Mouse (Mus musculus): Measurements from ENCODE around the gene Gabrr2. TPM values are rescaled to one million over a fixed set of nuclear protein-coding genes. Genes with fewer than 3 reads are reported as not detected.
A peak's percentile ranks its signal among the peaks of the same experiment; 100 is the strongest.

Gene Gabrr2
- total RNA-seq (2021), result under 1 TPM; 0.39 to 0.45 TPM
- long read RNA-seq, experiment 1, partial matches to known transcripts, result 0 of 1 reads
- long read RNA-seq, experiment 1, other reads (novel, unspliced or antisense), result 0 of 1 reads
- long read RNA-seq, experiment 2, result 0 reads

DNA sequence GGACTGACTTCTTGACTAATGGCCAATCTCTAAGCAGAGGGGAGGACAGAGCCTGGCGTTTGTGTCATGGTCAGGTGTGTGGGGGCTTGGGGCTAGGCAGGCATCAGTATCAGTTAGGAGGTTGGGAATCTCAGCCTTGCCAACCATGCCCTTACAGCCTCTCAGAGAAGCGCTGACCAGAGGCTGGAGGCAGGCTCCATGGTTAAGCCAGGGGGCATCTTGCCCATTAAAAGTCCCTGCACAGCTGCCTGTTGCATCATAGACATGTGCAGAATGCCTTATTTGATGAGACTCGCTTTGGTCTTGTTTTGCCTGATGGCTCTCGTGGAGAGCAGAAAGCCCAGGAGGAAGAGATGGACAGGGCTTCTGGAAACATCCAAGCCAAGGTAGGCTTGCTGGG is at the start of gene Gabrr2:
Gene Gabrr2 (plus strand): TSS at position 19 of the 400 bp plus-strand sequence.
- DNase-seq, result no peak

GRCm38 (mm10) chr4:33018361-33018999 is 44.3 kb upstream of the Gabrr2 start:
- DNase-seq, result peak; percentile 93

- no peak for DNase-seq
Observed at GRCm38 (mm10) chr4:33024420-33024819, 38.4 kb upstream of the Gabrr2 start.

GRCm38 (mm10) chr4:33029104-33029503 is 33.7 kb upstream of the Gabrr2 start:
- DNase-seq, result no peak

DNA sequence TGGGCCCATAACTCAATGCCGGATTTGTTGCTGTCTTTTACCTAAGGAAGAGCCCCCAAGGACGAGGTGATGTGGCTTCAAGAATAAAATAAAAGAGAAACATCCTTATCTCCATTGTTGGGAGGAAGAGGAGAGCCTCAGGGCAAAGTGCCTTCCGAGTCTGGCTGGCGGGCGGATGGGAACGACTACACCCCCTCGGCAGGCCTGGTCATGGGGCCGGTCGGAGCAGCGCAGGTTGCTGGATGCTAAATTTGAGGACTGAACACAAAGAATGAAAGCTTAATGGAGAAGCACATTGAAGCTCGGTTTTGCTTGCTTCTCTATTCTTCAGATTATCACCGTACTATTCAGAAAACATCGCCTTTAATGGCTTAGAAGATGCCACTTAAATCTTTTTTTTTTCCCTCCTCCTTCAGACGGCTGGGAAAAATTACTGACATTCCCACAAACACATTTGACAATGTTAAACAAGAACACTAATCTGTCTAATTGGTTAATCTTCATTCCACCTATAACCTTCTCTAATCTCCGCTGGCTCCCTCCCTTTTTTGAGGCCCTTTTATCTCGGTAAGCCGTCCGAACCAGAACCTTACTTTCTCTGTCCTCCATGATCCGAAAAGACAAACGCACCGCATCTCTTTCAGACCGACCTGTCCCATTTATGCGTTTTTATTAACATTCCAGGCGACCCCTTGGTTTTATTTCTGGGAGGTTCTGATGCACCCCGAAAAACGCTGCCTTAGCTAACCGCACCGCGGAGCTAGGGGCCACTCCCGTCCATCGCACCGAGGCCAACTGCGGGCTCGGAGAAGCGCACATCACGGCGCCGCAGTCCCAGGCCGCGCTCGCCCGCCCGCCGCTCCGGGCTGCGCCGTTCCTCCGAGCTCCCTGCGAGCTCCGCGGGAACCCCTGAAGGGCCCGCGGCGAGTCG is 32.3 kb upstream of the Gabrr2 start:
- peak; percentile 35 for DNase-seq

GRCm38 (mm10) chr4:33031195-33031960 is 31.4 kb upstream of the Gabrr2 start, which contains the start of gene Ube2j1:
Gene Ube2j1, plus strand, starts transcription at chr4:33031416.
- peak; percentile 95 for DNase-seq

- DNase-seq, result no peak
Observed at GRCm38 (mm10) chr4:33032045-33032444, 30.8 kb upstream of the Gabrr2 start.

DNA sequence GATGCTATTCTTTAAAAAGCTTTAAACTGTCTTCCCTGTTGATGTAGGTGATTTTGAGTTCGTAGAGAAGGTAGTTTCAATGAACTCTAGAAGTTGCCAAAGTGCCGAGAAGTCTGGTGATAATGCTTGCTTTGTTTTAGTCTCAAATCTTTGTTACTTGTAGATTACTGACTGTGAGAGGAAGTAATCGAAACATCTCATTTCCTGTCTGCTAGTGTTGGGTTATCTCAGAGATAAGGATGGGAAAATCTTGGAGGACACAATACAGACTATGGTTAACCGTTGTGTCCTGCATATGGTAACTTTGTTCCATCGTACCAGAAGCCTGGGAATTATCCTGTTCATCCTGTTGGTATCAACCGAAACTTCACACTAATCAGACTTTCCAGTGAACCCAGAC is 29.3 kb upstream of the Gabrr2 start:
- no peak for DNase-seq

GRCm38 (mm10) chr4:33039826-33040225 is 23.0 kb upstream of the Gabrr2 start:
- DNase-seq, result no peak

- no peak for DNase-seq
Observed at GRCm38 (mm10) chr4:33049601-33050000, 13.2 kb upstream of the Gabrr2 start.

- no peak for DNase-seq
Observed at GRCm38 (mm10) chr4:33052055-33052454, 10.7 kb upstream of the Gabrr2 start.

DNA sequence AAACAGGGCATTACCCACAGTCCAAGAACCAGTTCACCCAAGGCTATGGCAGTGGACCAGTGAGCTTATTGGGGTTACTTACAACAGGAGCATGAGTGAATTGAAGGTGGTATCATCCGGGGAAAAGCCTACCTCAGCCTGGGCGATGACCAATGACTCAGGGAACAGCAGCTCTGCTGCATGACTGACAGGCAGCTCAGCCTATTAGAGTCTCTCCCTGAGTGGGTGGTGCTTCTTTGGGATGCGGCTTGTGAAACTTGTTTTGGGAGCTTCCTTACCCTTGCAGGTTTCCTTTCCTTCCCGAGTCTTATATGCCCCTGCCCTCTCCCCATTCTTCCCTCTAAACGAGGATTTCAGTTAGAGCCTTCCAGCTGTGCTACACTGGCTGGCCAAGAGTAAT is 10.1 kb upstream of the Gabrr2 start:
- DNase-seq, result no peak

DNA sequence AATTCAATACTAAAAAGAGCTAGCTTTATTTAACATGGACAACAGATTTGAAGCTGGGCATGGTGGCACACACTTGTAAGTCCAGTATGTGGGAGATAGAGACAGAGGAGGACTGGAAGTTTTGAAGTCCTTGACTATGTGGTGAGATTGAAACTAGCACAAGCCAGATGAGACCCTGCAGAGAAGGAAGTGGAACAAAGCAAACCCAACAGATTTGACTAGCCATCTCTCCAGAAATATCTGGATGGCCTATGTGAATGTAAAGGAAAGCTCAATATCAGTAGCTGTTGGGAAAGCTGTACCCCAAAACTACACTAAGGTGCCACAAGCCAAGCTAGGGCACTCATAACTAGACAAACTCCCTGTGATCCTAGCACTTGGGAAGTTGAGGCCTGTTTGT is 8.4 kb upstream of the Gabrr2 start:
- DNase-seq, result no peak

DNA sequence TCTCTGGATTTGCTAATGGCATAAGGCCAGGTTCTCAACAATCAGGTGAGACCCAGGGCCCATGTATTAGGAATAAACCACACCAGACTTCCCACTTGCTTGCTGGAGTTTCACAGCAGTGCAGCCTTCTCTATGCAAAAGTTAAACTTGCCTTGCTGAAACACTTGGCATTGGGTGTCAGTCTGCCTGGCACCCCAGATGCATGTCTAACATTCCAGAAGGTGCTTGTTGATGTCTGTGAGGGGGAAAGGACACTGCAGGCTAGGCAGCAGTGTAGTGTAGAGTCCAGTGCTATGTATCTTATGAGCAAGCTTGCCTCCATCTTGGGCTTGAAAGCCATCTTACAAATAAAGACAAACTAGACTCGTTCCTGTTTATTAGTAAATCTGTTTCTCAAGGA is 6.5 kb upstream of the Gabrr2 start:
- DNase-seq, result no peak

DNA sequence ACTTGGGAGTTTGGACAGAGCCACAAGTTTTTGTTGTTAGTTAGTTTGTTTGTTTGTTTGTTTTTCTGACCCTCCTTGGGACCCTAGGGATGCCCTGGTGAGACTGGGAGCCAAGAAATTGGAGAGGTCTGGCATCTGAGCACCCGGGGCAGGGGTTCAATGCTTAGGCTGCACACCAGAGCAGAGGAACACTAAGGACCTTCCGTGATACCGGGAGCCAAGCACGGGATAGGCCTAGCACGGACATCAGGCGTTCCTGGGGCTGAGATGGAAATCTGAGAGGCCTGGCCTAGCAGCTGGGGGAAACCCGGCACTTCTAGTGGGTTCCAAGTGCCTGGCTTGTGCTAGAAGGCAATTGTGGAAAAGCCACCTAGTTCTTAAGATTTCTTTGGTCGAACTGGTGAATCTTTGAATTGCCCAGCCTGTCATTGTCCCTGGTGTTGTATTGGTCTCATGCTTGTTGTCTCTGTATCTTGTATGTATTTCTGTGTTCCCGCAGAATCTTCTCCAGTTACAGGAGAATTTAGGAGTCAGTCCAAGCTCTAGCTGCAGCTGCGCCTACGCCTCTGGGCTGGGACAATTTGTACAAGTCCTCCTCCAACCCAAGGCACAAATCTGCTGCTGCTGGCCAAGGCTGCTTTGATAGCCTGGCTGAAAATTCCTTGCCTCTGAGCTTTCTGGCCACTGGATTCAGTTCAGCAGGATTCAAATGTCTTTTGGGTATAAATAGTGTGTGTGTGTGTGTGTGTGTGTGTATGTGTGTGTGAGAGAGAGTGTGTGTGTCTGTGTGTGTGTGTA is 4.7 kb upstream of the Gabrr2 start:
- DNase-seq, result peak; percentile 34

- DNase-seq, result no peak
Observed at GRCm38 (mm10) chr4:33061158-33061557, 1.6 kb upstream of the Gabrr2 start.

- DNase-seq, result no peak
Observed at GRCm38 (mm10) chr4:33064986-33065385, 2.2 kb downstream of the Gabrr2 start.

DNA sequence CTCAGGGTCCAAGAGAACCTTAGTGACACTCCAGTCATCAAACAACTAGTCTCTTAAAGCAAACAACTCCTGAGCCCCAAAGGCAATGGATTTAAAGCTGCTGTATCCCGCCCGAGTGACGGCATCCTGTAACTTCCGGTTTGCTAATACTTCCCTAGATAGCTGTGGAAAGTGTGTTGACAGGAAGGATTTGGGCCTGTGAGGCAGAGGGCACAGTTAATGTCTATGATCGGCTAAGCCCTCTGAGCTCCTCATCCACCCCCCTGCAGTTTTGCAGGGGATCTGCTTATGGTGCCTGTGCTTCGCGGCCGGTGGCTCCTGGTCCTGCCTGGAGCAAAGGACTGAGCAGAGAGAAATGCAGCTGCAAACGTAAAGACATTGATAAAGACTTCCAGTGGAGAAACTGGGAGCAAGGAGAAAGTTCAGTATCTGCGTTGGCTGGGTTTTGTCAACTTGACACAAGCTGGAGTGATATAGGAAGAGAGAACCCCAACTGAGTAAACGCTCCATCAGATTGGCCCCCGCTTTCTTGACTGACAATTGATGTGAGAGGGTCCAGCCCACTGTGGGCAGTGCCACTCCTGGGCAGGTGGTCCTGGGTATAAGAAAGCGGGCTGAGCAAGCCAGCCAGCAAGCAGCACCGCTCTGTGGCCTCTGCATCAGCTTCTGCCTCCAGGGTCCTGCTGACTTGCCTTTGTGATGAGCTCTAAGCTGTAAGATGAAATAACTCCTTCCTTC is 3.6 kb downstream of the Gabrr2 start:
- DNase-seq, result no peak

DNA sequence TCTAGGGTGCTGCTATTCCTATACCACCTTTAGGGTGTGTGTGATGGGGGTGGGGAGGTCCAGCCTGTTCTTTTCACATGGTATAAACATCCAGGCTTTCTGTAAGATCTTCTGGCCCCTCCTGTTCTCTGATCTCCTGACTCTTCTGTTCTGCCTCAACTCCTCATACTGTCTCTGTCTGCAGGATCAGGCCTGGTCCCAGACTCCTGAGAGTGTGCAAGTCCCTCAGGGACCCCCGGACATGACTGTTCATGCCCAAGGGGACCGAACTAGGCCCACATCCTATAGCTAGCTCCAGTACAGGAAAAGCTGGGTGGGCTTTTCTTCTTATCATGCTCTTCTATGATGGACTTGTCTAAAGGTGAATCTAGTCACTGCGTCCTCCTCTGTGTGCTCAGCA is 4.5 kb downstream of the Gabrr2 start:
- DNase-seq, result no peak

- DNase-seq, result no peak
Observed at GRCm38 (mm10) chr4:33067826-33068225, 5.0 kb downstream of the Gabrr2 start.

- DNase-seq, result no peak
Observed at GRCm38 (mm10) chr4:33068894-33069293, 6.1 kb downstream of the Gabrr2 start.
